Mouse (Mus musculus): ENCODE results near the gene Rad54l. TPM values are rescaled to one million over a fixed set of nuclear protein-coding genes. Genes with fewer than 3 reads are reported as not detected.

Rad54l gene
- polyA plus RNA-seq, 1 experiment from 2014 or later = 45.8 TPM

DNA sequence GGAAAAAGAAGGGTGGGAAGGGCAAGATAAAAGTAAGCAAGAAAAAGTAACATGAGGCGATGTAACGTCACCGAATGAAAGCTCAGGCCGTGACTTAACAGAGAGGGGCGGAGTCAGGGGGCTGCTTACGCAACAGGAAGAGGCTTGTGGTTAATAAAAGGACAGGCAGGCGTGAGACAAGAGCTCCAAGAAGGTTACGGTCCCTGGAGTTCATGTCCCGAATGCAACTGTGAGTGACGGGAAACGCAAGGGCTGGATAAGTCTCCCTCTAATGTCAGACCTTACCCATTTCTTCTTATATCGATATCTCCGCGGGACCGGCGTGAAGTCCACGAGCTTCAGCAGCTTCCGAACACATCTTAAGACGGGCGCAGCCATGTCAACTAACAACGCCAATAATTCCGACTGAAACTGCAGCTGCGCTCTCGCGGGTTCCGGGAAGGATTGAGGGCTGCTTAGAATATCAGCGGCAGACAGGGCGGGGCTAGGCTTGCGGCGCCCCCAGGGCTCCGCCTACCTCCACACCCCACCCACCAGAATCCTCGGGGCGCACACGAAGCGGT, 70.0 kb downstream of the Rad54l start, which contains the start of gene Nsun4:
Nsun4 (minus strand) TSS at position 478 of the 563 bp plus-strand sequence.
- H3K36me3 ChIP-seq (ENCODE audit: poor library complexity, severe bottlenecking) = 0 out of 2 replicates have a peak, but pooled peaks cover under 1% of the 10 kb centered on the region
- H3K9me3 ChIP-seq (replicated peaks) = no peaks in the 10 kb centered on the region
- WGBS = under 1% methylated on average over 35 of the region's 35 CpGs
- peak within 1 kb of the TSS; percentile 73 for H3K4me2 ChIP-seq
- peak; percentile 98 for ATAC-seq
- H3K4me3 ChIP-seq = peak within 1 kb of the TSS; percentile 50
- peak within 1 kb of the TSS; percentile 89 for H3K27ac ChIP-seq
- peaks cover 16% of the 10 kb centered on the region for H3K4me1 ChIP-seq
- peak within 1 kb of the TSS; percentile 59 for H3K9ac ChIP-seq
- H3K27me3 ChIP-seq = no peaks in the 10 kb centered on the region

GRCm38 (mm10) chr4:116052526-116053293, 70.8 kb downstream of the Rad54l start:
- H3K27ac ChIP-seq = peak overlapping the region; percentile 89
- H3K4me3 ChIP-seq = peak overlapping the region; percentile 50
- peaks cover 16% of the 10 kb centered on the region for H3K4me1 ChIP-seq
- WGBS = 10% methylated on average over 22 of the region's 22 CpGs
- peak overlapping the region; percentile 59 for H3K9ac ChIP-seq
- H3K9me3 ChIP-seq (replicated peaks) = no peaks in the 10 kb centered on the region
- peak overlapping the region; percentile 73 for H3K4me2 ChIP-seq
- ATAC-seq = no peak
- H3K36me3 ChIP-seq (ENCODE audit: poor library complexity, severe bottlenecking) = peaks cover 9% of the 10 kb centered on the region; the same call in 1 of the 2 replicates
- H3K27me3 ChIP-seq = no peaks in the 10 kb centered on the region

- H3K27ac ChIP-seq = no peak overlapping the region
- ATAC-seq = no peak
- H3K4me3 ChIP-seq = no peak overlapping the region
- peaks cover 13% of the 10 kb centered on the region for H3K4me1 ChIP-seq
- H3K36me3 ChIP-seq (ENCODE audit: poor library complexity, severe bottlenecking) = peaks cover 15% of the 10 kb centered on the region; the same call in 1 of the 2 replicates
- no peak overlapping the region for H3K4me2 ChIP-seq
- no peak overlapping the region for H3K9ac ChIP-seq
- WGBS = 86% methylated on average over 3 of the region's 3 CpGs
- no peaks in the 10 kb centered on the region for H3K27me3 ChIP-seq
- no peaks in the 10 kb centered on the region for H3K9me3 ChIP-seq (replicated peaks)
Observed at GRCm38 (mm10) chr4:116049211-116049610, 74.3 kb downstream of the Rad54l start.

DNA sequence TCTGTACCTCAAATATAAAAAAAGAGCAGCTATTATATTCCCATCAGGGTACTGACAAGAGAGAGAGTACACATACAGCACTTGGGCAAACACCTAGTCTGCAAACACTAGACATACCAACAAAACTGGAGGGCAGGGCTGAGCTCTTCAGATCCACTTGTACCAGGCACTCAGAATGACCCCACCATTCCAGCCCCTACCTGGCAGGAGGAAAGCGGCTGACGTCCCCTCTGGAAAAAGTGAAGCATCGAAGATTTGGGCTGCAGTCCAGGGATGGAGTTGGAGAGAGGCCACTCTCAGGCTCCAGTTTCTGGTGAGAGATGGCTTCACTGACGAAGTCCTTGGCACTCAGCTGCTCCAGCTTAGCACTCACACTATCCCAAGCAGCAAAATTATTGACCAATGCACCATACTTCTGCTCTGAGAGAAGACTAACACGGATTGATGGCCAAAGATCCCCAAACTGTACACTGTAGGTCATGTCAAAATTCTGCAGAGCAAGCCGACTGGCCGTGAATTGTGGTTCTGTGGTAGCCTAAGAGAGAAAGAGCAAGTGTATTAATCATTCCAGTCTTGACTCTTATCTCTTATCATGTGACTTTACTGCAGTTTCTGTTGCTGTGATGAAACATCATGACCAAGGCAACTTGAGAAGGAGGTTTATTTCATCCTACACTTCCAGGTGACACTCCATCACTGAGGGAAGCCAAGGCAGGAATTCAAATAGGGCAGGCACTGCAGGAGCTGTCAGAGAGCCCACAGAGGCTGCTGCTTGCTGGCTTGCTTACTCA, 75.2 kb downstream of the Rad54l start:
- Histone ChIP-seq H3K27ac (no peak overlapping the region), H3K9ac (no peak overlapping the region), H3K27me3 (no peaks in the 10 kb centered on the region), H3K4me3 (no peak overlapping the region), H3K36me3 (ENCODE audit: poor library complexity, severe bottlenecking) (peaks cover 18% of the 10 kb centered on the region; the same call in 1 of the 2 replicates), H3K4me2 (no peak overlapping the region), H3K9me3 (replicated peaks) (no peaks in the 10 kb centered on the region), H3K4me1 (peaks cover 9% of the 10 kb centered on the region)
- ATAC-seq = no peak
- WGBS = 78% methylated on average over 7 of the region's 7 CpGs

- no peak overlapping the region for H3K27ac ChIP-seq
- no peak overlapping the region for H3K4me2 ChIP-seq
- 90% methylated on average over 1 of the region's 1 CpGs for WGBS
- ATAC-seq = no peak
- H3K36me3 ChIP-seq (ENCODE audit: poor library complexity, severe bottlenecking) = peaks cover 22% of the 10 kb centered on the region; the same call in 1 of the 2 replicates
- no peaks in the 10 kb centered on the region for H3K27me3 ChIP-seq
- no peaks in the 10 kb centered on the region for H3K9me3 ChIP-seq (replicated peaks)
- H3K4me3 ChIP-seq = no peak overlapping the region
- H3K4me1 ChIP-seq = peaks cover 4% of the 10 kb centered on the region
- H3K9ac ChIP-seq = no peak overlapping the region
Observed at GRCm38 (mm10) chr4:116047681-116048080, 75.8 kb downstream of the Rad54l start.

DNA sequence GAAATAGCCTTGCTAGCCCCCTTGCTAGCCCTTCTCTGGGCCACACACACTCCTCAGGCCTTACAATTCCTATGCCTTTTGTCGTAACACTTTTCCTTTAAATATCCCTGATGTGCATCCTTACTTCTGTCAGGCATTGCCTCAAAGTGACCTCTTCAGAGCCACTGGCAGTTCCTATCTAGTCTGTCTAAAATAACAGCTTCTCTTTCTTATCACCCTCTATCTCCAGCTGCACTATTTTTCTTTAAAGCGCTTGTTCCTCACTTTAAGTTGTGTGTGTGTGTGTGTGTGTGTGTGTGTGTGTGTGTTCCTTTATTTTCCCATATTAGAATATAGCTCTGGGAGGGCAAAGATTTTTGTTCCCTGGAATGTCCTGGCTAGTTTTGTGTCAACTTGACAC, 76.9 kb downstream of the Rad54l start:
- no peak overlapping the region for H3K27ac ChIP-seq
- ATAC-seq = no peak
- no peak overlapping the region for H3K4me3 ChIP-seq
- H3K9me3 ChIP-seq (replicated peaks) = no peaks in the 10 kb centered on the region
- H3K4me1 ChIP-seq = no peaks in the 10 kb centered on the region
- H3K4me2 ChIP-seq = no peak overlapping the region
- no peaks in the 10 kb centered on the region for H3K27me3 ChIP-seq
- WGBS = 93% methylated on average over 2 of the region's 2 CpGs
- H3K9ac ChIP-seq = no peak overlapping the region
- peaks cover 27% of the 10 kb centered on the region; the same call in 1 of the 2 replicates for H3K36me3 ChIP-seq (ENCODE audit: poor library complexity, severe bottlenecking)

Other genes with a start within 250 kb of the Rad54l start
- gene Kncn, start 239.3 kb downstream of the Rad54l start, polyA plus RNA-seq (2015; fragmentation: Nextera tagmentation; extraction: Ambion mirVana) = 0.09 TPM in 1 of 2 replicates, not detected in the other
- 0.25 TPM in 1 of 2 replicates, not detected in the other for gene 6430628N08Rik, start 233.0 kb downstream of the Rad54l start, polyA plus RNA-seq (2015; fragmentation: Nextera tagmentation; extraction: Ambion mirVana)
- 0.09 and 0.11 TPM in 2 replicates for gene Dmbx1, start 183.8 kb downstream of the Rad54l start, polyA plus RNA-seq (2015; fragmentation: Nextera tagmentation; extraction: Ambion mirVana)
- gene Faah, start 105.8 kb downstream of the Rad54l start, polyA plus RNA-seq (2015; fragmentation: Nextera tagmentation; extraction: Ambion mirVana) = 4.7 and 5.5 TPM in 2 replicates
- 13.7 and 15.6 TPM in 2 replicates for gene Nsun4, start 69.8 kb downstream of the Rad54l start, polyA plus RNA-seq (2015; fragmentation: Nextera tagmentation; extraction: Ambion mirVana)
- 477 and 508 TPM in 2 replicates for gene Uqcrh, start 48.6 kb downstream of the Rad54l start, polyA plus RNA-seq (2015; fragmentation: Nextera tagmentation; extraction: Ambion mirVana)
- gene Lrrc41, start 48.4 kb downstream of the Rad54l start, polyA plus RNA-seq (2015; fragmentation: Nextera tagmentation; extraction: Ambion mirVana) = 54.3 and 59.7 TPM in 2 replicates
- gene Pomgnt1, start 150 bp upstream of the Rad54l start, polyA plus RNA-seq (2015; fragmentation: Nextera tagmentation; extraction: Ambion mirVana) = 52.8 and 54.2 TPM in 2 replicates
- 2.0 and 2.3 TPM in 2 replicates for gene Lurap1, start 27.6 kb upstream of the Rad54l start, polyA plus RNA-seq (2015; fragmentation: Nextera tagmentation; extraction: Ambion mirVana)
- gene Tspan1, start 43.9 kb upstream of the Rad54l start, polyA plus RNA-seq (2015; fragmentation: Nextera tagmentation; extraction: Ambion mirVana) = 0.22 TPM in 1 of 2 replicates, not detected in the other
- gene 1700042G07Rik, start 49.7 kb upstream of the Rad54l start, polyA plus RNA-seq (2015; fragmentation: Nextera tagmentation; extraction: Ambion mirVana) = not detected in 2 replicates
- not detected in 2 replicates for gene Gm49337, start 49.7 kb upstream of the Rad54l start, polyA plus RNA-seq (2015; fragmentation: Nextera tagmentation; extraction: Ambion mirVana)
- 81.8 and 85.3 TPM in 2 replicates for gene Pik3r3, start 97.9 kb upstream of the Rad54l start, polyA plus RNA-seq (2015; fragmentation: Nextera tagmentation; extraction: Ambion mirVana)